In the genomic region with DNA sequence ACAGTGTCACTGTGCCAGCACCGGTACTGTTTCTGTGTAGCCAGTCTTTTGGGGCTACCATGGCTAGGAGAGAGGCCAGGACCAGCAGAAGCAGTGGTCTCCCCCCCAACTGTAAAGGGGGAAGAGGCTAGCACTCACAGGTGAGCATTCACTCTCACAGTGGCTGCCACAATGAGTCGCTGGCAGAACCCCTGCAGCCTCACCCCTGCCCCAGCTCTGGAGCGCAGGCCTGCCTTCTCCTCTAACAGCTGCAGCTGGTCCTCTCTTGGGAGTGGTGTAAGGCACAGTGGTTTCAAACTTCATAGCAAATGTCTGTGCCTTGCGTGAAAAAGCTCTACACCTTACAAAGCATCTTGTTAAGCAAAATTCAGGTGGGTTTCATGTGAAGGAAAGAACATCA, we compare ENCODE assay signal across 25 mouse cellular contexts.
DNase-seq lines count a peak whose midpoint lies in the region; ATAC-seq and TF ChIP-seq lines count a peak whose summit lies in the region.
"Had no signal": no experiment of that assay in that cellular context is flagged by ENCODE, and none has a peak within 500 bp of the region (broad histone marks: within the 10 kb centered on the region; RNA-seq: fewer than 3 reads in every experiment).

No protein-coding gene starts in this region.

- H3K9ac ChIP-seq in forebrain, embryonic 12.5 days = no peak overlapping the region
- no peak overlapping the region for H3K9ac ChIP-seq in limb, embryonic 15.5 days
- H3K9ac ChIP-seq: forebrain, embryonic 13.5 days; heart, embryonic 13.5 days; hindbrain, embryonic 15.5 days; liver, embryonic 13.5 days had no signal

- H3K4me2 ChIP-seq in forebrain, embryonic 12.5 days = no peak overlapping the region
- H3K4me2 ChIP-seq in limb, embryonic 15.5 days = no peak overlapping the region
- H3K4me2 ChIP-seq: forebrain, embryonic 13.5 days; heart, embryonic 13.5 days; hindbrain, embryonic 15.5 days; liver, embryonic 13.5 days; midbrain, embryonic 11.5 days; neural tube, embryonic 15.5 days had no signal

- no peak overlapping the region for H3K4me3 ChIP-seq in forebrain, embryonic 10.5 days
- no peak overlapping the region for H3K4me3 ChIP-seq in forebrain, embryonic 12.5 days (replicated peaks)
- no peak overlapping the region for H3K4me3 ChIP-seq in limb, embryonic 15.5 days
- H3K4me3 ChIP-seq in cerebellum, adult 2 months (replicated peaks; ENCODE audit: insufficient read depth, low read depth, low read length) = no peak overlapping the region
- H3K4me3 ChIP-seq: forebrain, embryonic 13.5 days; gastrocnemius, adult 2 months; heart, embryonic 13.5 days; hindbrain, embryonic 15.5 days; liver, embryonic 13.5 days; neural tube, embryonic 15.5 days had no signal

- no peak for ATAC-seq in forebrain, embryonic 12.5 days (ENCODE audit: low FRiP score)
- no peak for ATAC-seq in limb, embryonic 15.5 days (ENCODE audit: insufficient number of reproducible peaks, low FRiP score, low TSS enrichment, low read depth)
- ATAC-seq: CD4-positive, CD25-positive, alpha-beta regulatory T cell, adult 4 months; forebrain, embryonic 13.5 days; Patski had no signal

- peaks cover 41% of the 10 kb centered on the region for H3K4me1 ChIP-seq in forebrain, embryonic 10.5 days
- peaks cover 31% of the 10 kb centered on the region for H3K4me1 ChIP-seq in forebrain, embryonic 12.5 days
- peaks cover 58% of the 10 kb centered on the region for H3K4me1 ChIP-seq in limb, embryonic 15.5 days
- H3K4me1 ChIP-seq in cerebellum, adult 2 months (ENCODE audit: control insufficient read depth, insufficient read depth, low read length) = peaks cover 24% of the 10 kb centered on the region

- TF ChIP-seq CTCF in cerebellum, adult 2 months (IDR thresholded peaks at IDR 0.05; ENCODE audit: borderline replicate concordance, insufficient read depth, low read depth, low read length) = no peak

- 81% methylated on average over 4 of the region's 4 CpGs for WGBS in forebrain, embryonic 10.5 days
- WGBS in forebrain, embryonic 12.5 days = 78% methylated on average over 4 of the region's 4 CpGs
- 49% methylated on average over 4 of the region's 4 CpGs for WGBS in limb, embryonic 15.5 days
- WGBS in cerebellum, adult 2 months = 92% methylated on average over 4 of the region's 4 CpGs

- peaks cover 38% of the 10 kb centered on the region for H3K36me3 ChIP-seq in forebrain, embryonic 10.5 days (replicated peaks)
- H3K36me3 ChIP-seq in forebrain, embryonic 12.5 days (replicated peaks) = peaks cover 39% of the 10 kb centered on the region
- H3K36me3 ChIP-seq in limb, embryonic 15.5 days = peaks cover 26% of the 10 kb centered on the region

- peaks cover 9% of the 10 kb centered on the region; the same call in 1 of the 2 replicates for H3K27me3 ChIP-seq in forebrain, embryonic 10.5 days (ENCODE audit: poor library complexity, severe bottlenecking)
- H3K27me3 ChIP-seq in forebrain, embryonic 12.5 days = peaks cover 29% of the 10 kb centered on the region
- H3K27me3 ChIP-seq in limb, embryonic 15.5 days = no peaks in the 10 kb centered on the region
- H3K27me3 ChIP-seq in cerebellum, adult 2 months (ENCODE audit: control insufficient read depth, insufficient read depth, low read length) = no peaks in the 10 kb centered on the region
- H3K27me3 ChIP-seq: heart, embryonic 13.5 days; hindbrain, embryonic 15.5 days; liver, embryonic 13.5 days; neural tube, embryonic 15.5 days; Patski had no signal

- H3K27ac ChIP-seq in forebrain, embryonic 10.5 days = 0 out of 2 replicates have a peak overlapping the region, but pooled peaks have one; percentile 20
- H3K27ac ChIP-seq in forebrain, embryonic 12.5 days = no peak overlapping the region; the same call in 1 of the 2 replicates
- H3K27ac ChIP-seq in limb, embryonic 15.5 days = peak overlapping the region; percentile 35; the same call in 1 of the 2 replicates
- H3K27ac ChIP-seq in cerebellum, adult 2 months (ENCODE audit: insufficient read depth, low read length) = no peak overlapping the region
- H3K27ac ChIP-seq: forebrain, embryonic 13.5 days; gastrocnemius, adult 2 months; heart, embryonic 13.5 days; liver, embryonic 13.5 days; neural tube, embryonic 15.5 days; stomach, postnatal 0 days had no signal

- no peak for DNase-seq in forebrain, embryonic 10.5 days (ENCODE audit: extremely low spot score, low spot score)
- peak; percentile 7 for DNase-seq in A20 (ENCODE audit: low read depth, low spot score)
- DNase-seq in thymus, postnatal 14 days = peak; percentile 92
- no peak for DNase-seq in Muller cell, postnatal 12 days (ENCODE audit: inconsistent ontology term)
- no peak for DNase-seq in cerebellum, adult 2 months
- no peak for DNase-seq in layer of hippocampus, postnatal 14 days (ENCODE audit: low spot score in 2 of 2)
- DNase-seq: adrenal gland, postnatal 36 days; gastrocnemius, adult 2 months; heart, adult 11 months; heart, postnatal 36 days; kidney, postnatal 4 days; left cerebral cortex, postnatal 4 days; liver, embryonic 13.5 days; lung, adult 2 months; lung, postnatal 14 days had no signal

- H3K9me3 ChIP-seq in forebrain, embryonic 10.5 days = no peaks in the 10 kb centered on the region
- peaks cover 3% of the 10 kb centered on the region; the same call in 1 of the 2 replicates for H3K9me3 ChIP-seq in forebrain, embryonic 12.5 days
- H3K9me3 ChIP-seq in limb, embryonic 15.5 days = no peaks in the 10 kb centered on the region
- H3K9me3 ChIP-seq: forebrain, embryonic 13.5 days; heart, embryonic 13.5 days; hindbrain, embryonic 15.5 days; liver, embryonic 13.5 days; neural tube, embryonic 15.5 days had no signal

- no peak for TF ChIP-seq POLR2A in cerebellum, adult 2 months (IDR thresholded peaks at IDR 0.05; ENCODE audit: borderline replicate concordance, insufficient read depth, low read length)

Comparison
In these comparisons a context has a peak if more than half of its experiments do, and no peak if none do; other contexts are left out.
1. H3K27ac ChIP-seq: peak in forebrain, embryonic 10.5 days (single experiment) and limb, embryonic 15.5 days (single experiment); none in forebrain, embryonic 12.5 days (single experiment) and cerebellum, adult 2 months (single experiment).
2. DNase-seq: peak in A20 (single experiment) and thymus, postnatal 14 days (single experiment); none in forebrain, embryonic 10.5 days (single experiment), Muller cell, postnatal 12 days (single experiment), cerebellum, adult 2 months (0 of 2) and layer of hippocampus, postnatal 14 days (0 of 2).